Mouse (Mus musculus) cerebellum, adult 9-10 months (tissue): ENCODE results near the gene Lenep.

ENCODE experiments used
- DNase-seq: peaks from one replicate; pipeline ENCODE4 v3.0.0; 2022

Lenep gene

DNA sequence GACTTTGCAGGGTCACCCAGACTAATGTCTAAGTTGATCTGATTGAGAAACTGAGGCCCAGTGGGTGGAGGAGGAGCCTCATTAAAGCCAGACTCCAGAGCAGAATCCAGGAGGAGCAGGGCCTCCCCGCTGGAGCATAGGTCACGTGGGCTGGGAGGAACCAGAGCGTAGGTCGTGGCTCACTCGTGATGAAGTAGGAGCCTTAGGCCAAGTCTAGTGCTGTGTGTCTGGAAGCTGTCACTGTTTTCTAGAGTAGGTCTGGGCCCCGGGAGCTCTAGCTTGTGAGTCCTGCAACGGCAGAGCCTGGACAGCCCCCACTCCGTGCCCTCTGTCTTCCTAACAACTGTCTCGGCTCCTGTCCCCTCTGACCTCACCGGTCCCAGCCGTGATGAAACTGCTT is 35.3 kb downstream of the Lenep start:
- DNase-seq: no peak

DNA sequence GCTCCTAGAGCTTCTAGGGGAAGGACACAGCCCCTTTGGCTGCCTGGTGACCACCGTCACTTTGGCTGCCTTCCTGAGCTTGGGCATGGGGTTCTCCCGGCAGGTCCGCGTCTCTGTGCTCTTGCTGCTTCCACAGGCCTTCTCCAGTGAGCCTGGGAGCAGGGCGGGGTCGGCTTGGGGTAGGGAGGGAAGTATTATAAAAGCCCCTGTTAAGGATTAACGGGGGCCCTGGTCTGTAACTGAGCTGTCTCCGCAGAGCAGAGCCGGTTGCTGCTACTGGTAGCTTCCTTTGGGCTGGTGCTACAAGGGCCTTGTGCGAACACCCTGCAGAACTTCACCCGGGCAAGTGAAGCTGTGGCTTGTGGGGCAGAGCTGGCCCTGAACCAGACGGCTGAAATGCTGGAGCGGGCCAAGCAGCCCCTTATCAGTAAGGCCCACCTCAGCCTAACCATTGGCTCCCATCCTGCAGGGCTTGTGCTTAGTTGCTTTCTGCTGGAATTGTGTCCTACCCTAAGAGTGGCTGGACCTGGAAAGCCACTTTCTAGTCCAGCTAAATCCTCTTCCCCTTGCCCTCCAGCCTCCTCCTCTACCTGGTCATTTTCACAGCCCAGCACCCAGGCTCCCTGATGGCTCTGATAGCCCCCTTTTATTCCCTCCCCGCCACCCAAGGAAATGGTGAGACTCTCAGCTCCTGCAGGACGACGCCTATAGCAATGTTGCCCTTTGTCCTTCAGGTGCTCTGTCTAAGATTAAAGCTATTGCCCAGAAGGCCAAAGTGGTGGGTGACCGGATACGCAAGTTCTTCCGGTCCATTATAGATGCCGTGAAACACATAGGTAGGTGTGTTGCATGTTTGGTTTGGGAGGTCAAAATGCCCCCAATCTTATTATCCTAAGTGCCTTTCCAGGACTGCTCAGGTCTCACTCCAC is 36.8 kb downstream of the Lenep start:
- no peak for DNase-seq

GRCm38 (mm10) chr3:89365153-89365485 is 37.5 kb downstream of the Lenep start, which contains the start of gene Dcst1:
Gene Dcst1 (minus strand): TSS chr3:89365253.
- no peak for DNase-seq

- DNase-seq: no peak
These were observed 38.0 kb downstream of the Lenep start for GRCm38 (mm10) chr3:89364631-89365030.

DNA sequence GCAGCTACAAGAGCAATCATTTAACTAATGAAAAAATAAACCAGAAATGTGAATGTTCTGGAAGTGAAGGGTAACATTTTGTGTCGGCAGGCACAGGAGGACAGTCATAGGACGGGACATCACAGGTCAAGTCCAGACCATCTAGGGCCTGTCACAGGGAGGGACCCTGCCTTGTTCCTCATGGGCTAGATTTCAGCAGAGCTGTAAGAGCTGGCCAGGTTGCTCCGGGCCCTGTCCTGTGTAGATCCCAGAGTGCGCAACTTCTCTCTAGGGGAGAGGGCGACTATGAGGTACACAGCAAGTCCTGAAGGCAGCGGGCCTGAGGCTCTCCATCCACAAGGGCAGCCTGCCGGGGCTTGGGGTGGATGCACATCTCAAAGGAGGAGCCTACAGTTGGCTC is 40.9 kb downstream of the Lenep start, which contains the start of gene Dcst2:
Gene Dcst2, plus strand, starts transcription at position 301 of the 400 bp plus-strand sequence.
- DNase-seq: no peak

DNA sequence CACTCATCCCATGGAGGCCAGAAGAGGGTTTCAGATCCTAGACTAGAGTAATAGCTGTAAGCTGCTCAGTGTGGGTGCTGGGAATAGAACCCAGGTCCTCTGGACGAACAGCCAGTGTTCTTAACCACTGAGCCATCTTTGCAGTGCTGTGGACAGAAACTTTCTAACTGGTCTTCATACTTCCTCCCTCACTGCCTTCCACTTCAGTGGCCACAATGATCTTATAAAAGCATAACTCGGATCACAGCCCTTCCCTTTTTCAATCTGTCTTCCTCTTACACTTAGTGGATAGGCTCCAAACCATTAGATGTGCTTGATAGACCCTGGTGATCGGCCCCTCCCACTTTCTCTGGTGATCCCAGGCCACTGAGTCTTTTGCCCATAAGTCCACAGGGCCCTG is 42.4 kb downstream of the Lenep start:
- no peak for DNase-seq

- DNase-seq: no peak
These were observed 43.0 kb downstream of the Lenep start for GRCm38 (mm10) chr3:89359630-89360029.

DNA sequence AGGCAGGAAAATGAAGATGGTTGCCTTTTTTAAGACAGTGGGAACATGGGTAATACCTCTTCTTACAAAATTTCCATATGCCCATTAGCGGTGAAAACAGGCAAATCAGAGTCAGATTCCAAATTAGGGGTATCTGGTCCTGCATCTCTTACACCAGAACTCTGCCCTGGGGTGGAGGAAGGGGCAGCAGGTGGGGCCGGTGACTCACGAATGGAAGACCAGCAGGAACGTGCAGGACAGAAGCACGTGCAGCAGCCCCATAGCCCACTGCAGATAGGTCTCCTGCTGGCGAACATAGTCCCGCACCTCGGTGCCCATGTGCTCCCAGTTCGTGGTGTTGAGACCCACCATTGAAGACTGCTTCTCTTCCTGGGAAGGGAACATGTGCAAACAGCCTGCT is 46.6 kb downstream of the Lenep start:
- no peak for DNase-seq

DNA sequence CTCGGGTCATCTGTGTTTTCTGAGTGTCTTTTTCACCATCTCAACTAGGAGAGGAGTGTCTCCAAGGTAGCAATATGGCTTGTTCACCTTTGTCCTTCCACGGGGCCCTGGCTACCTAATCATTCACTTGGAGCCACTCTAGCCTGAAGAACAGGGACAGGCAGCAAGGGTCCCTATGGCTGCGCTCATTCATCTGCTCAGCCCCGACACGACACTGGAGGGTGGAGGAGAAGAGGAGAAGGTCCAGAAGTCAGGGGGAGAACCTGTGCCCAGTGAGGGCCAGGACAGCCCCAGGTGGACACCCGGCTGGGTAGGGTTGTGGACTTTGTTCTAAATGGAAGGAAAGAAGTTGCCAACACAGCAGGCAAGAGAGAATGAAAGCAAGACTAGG is 47.1 kb downstream of the Lenep start:
- no peak for DNase-seq

GRCm38 (mm10) chr3:89354816-89355511 is 47.6 kb downstream of the Lenep start:
- DNase-seq: peak; percentile 91

DNA sequence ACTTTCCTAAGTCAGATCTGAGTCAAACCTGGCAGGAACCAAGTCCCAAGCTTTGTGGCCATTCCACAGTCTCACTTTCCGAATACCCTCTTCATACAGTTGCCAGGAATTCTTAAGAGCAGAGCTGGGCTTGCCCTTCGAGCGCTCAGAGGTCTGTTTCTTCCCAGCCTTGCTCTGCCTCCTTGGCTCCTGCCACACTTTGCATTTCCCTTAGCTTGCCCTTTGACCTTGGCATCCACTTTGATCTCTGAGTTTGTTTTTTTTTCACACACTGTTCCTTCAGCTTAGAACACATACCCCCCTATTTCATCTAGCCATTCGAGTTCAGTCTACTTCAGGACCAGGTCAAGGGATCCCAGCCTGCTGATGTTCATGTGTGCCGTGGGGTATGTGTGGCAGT is 51.3 kb downstream of the Lenep start:
- no peak for DNase-seq
